Mouse (Mus musculus) E14TG2a.4 (cell line): ENCODE measurements at regions not wholly inside any gene's neighbourhood (a gene's known extent, or its start where the extent isn't known, plus 50 kb on each side); places are given as distances from the start of the nearest gene placed in this dataset.
A peak's percentile ranks its signal among the peaks of the same experiment; 100 is the strongest.

Experiments used
- H3K27me3 ChIP-seq: 2 replicates; pipeline ENCODE4 v1.6.1; 2014; ENCODE audit warnings: low read length, control low read depth; ENCODE audit not compliant: insufficient read depth
- H3K36me3 ChIP-seq: 2 replicates; pipeline ENCODE4 v1.6.1; 2014; ENCODE audit warnings: low read length, control low read depth; ENCODE audit not compliant: insufficient read depth
- H3K4me1 ChIP-seq: replicated peaks from 2 replicates; pipeline ENCODE4 v1.6.1; 2014; ENCODE audit warnings: low read depth, low read length, control low read depth
- H3K4me3 ChIP-seq: replicated peaks from 2 replicates; pipeline ENCODE4 v1.5.1; 2014; ENCODE audit warnings: mild to moderate bottlenecking, low read length
- H3K9me3 ChIP-seq: 2 replicates; pipeline ENCODE4 v1.6.1; 2014; ENCODE audit warnings: low read length, control low read depth
- CTCF ChIP-seq: conservative IDR thresholded peaks from 2 replicates; pipeline ENCODE4 v1.5.1; 2014; ENCODE audit warnings: low read length
- NANOG ChIP-seq: IDR thresholded peaks from 2 replicates; pipeline ENCODE4 v1.6.1; 2014; ENCODE audit warnings: borderline replicate concordance, low read length, mixed read lengths
- POU5F1 ChIP-seq: IDR thresholded peaks from 2 replicates; pipeline ENCODE4 v1.6.1; 2014; ENCODE audit warnings: low read length, borderline replicate concordance

DNA sequence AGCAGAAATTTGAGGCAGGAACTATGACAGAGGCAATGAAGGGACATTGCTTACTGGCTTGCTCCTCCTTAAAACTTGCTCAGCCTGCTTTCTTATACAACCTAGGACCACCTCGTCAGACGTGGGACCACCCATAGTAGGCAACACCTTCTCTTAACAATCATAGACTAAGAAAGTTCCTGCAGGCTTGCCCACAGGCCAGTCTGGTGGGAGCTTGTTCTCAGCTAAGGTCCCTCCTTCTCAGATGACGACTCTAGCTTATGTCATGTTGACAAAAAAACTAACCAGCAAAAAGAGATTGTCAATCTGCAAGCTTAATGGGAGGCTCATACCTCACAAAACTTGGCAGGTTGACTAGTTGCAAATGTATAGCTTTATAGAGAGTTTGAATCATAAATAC lies 56.5 kb upstream of the Lsm6 start:
- Histone ChIP-seq H3K9me3 (no peaks in the 10 kb centered on the region), H3K4me1 (peaks cover 21% of the 10 kb centered on the region)
- TF ChIP-seq NANOG (no peak), CTCF (no peak), POU5F1 (no peak)

DNA sequence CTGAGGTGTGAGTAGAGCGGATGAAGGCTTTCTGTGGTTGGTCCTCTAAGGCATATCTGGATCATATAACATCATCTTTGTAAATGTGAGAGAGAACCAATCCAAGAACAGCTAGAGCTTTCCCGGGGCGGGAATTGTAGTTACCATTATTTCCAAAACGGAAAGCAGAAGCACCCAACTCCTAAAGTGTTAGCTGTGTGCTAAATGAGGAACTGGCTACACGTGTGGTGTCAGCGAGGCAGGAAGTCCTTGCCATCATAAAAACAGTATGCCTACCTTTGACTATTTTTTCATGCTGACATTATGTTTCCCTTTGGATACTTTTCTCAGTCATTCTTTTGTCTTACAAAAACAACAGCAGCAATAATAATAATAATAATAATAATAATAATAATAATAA lies 68.8 kb upstream of the Lsm6 start:
- TF ChIP-seq CTCF (no peak), POU5F1 (no peak), NANOG (no peak)
- peaks cover 8% of the 10 kb centered on the region; the same call in 1 of the 2 replicates for H3K9me3 ChIP-seq
- H3K4me3 ChIP-seq = no peak overlapping the region
- H3K36me3 ChIP-seq = no peaks in the 10 kb centered on the region
- H3K4me1 ChIP-seq = no peaks in the 10 kb centered on the region
- no peaks in the 10 kb centered on the region for H3K27me3 ChIP-seq

More for the DNA sequence above, 56.5 kb upstream of the Lsm6 start:
- no peak overlapping the region for H3K4me3 ChIP-seq
- H3K27me3 ChIP-seq = no peaks in the 10 kb centered on the region
- no peaks in the 10 kb centered on the region for H3K36me3 ChIP-seq

DNA sequence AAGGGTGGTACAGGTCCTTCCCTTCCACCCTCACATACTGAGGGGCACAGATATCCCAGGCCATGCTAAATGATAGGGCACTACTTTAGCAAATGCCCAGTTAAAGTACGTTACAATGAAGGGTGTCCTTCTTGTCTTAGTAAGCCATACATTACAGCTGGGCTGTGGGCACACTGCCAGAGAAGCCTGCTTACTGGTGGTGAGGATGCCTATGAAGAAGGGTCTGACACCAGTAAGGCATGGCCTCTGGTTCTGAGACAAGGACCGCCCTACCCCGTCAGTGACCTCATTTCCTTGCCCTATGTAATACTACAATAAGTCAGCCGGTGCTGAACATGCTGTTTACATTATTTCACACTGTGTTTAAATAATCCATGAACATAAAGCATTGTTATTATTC lies 69.6 kb upstream of the Lsm6 start:
- Histone ChIP-seq H3K36me3 (no peaks in the 10 kb centered on the region), H3K4me3 (no peak overlapping the region), H3K27me3 (no peaks in the 10 kb centered on the region), H3K9me3 (peaks cover 10% of the 10 kb centered on the region), H3K4me1 (no peaks in the 10 kb centered on the region)
- TF ChIP-seq CTCF = no peak
- TF ChIP-seq NANOG = no peak
- TF ChIP-seq POU5F1 = no peak

DNA sequence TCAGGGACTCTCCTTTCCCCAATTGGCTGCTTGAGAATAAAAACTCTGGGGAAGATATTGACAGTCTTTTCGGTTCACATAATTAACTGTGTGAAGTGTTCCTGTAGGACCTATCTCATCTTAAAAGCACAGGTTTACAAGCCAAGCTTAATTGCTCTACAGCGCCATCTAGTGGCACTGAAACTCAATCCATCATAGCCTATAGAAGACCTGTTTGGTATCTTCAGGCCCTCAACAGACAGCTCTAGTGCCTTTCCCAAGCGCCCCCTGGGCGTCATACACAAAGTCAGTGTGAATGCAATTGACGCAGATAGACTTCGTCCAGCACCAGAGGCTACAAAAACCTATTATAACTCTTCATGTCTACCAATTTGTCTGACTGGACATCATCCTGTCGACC lies 78.9 kb upstream of the Lsm6 start:
- H3K36me3 ChIP-seq = no peaks in the 10 kb centered on the region
- TF ChIP-seq NANOG (no peak), CTCF (peak; percentile 77)
- H3K4me3 ChIP-seq = no peak overlapping the region

DNA sequence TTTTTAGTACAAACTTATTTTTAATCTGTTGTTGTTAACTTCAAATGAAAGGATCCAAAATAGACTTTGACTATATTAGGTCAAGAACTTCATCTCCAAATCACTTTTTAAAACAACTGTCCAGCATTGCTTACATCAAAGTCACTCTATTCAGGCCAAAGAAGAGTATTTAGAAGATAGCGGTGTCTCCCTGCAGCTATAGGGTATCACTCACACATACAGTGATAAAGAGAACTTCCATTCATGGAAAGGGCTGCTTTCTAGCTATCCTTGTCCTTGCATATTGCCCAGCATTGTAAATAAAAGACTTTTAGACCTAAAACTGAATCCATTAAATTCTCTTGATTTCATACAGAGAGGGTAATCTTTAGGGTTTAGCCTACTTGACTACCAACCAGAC lies 82.1 kb upstream of the Lsm6 start:
- peaks cover 5% of the 10 kb centered on the region for H3K27me3 ChIP-seq
- no peak overlapping the region for H3K4me3 ChIP-seq
- no peak for TF ChIP-seq NANOG
- TF ChIP-seq CTCF = no peak
- no peaks in the 10 kb centered on the region for H3K4me1 ChIP-seq
- no peaks in the 10 kb centered on the region for H3K36me3 ChIP-seq
- no peaks in the 10 kb centered on the region for H3K9me3 ChIP-seq

More for the DNA sequence above, 78.9 kb upstream of the Lsm6 start:
- H3K27me3 ChIP-seq = peaks cover 5% of the 10 kb centered on the region
- peaks cover 24% of the 10 kb centered on the region for H3K9me3 ChIP-seq
- H3K4me1 ChIP-seq = no peaks in the 10 kb centered on the region

DNA sequence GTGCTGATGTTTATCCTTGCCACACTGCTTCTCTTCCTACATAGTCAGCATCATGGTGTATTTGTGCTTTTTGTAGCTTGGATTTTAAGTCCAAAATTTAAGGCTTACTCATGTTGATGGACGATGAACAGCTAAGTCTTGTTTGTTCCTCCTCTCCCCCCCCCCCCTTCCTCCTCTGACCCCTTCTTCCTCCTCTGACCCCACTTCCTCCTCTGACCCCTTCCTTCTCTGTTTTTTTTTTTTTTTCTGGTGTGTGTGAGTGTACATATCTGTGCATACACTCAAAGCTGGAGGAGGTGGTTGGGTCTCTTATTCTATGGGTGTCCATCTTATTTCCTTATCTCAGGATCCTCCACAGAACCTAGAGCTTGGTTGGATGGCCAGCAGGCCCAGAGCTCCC lies 87.0 kb upstream of the Lsm6 start:
- Histone ChIP-seq H3K4me1 (peaks cover 15% of the 10 kb centered on the region), H3K9me3 (peaks cover 4% of the 10 kb centered on the region; the same call in 1 of the 2 replicates), H3K27me3 (no peaks in the 10 kb centered on the region), H3K4me3 (no peak overlapping the region), H3K36me3 (no peaks in the 10 kb centered on the region)
- TF ChIP-seq CTCF = no peak
- TF ChIP-seq NANOG = no peak

DNA sequence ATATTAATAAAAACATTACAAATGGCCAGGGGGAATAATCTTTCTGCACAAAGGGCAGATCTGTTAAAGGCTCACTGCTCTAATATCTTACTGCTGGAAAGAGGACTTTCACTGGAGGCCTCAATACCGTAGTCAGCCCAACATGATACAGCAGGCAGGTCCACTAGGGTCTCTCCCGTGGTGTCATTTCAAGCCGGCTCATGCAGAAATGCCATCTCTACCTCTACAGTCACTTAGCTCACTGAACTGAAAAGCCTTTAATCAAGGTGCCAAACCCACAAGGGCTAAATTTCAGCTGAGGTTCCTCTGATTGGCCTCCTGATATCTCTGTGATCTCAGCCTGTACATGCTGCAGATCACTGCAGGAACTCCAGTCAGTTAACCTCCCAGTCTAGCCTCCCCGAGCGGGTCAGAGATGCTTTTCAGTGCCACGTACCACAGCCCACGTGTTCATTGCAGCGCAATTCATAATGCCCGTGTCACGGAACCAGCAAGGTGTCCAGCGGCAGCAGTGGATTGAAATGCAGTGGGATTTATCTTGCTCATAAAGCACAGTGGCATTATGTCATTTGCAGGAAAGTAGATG lies 90.4 kb upstream of the Lsm6 start:
- H3K36me3 ChIP-seq = no peaks in the 10 kb centered on the region
- H3K27me3 ChIP-seq = no peaks in the 10 kb centered on the region
- H3K4me3 ChIP-seq = no peak overlapping the region
- H3K4me1 ChIP-seq = peaks cover 30% of the 10 kb centered on the region
- TF ChIP-seq NANOG (no peak), CTCF (no peak), POU5F1 (no peak)
- H3K9me3 ChIP-seq = peaks cover 24% of the 10 kb centered on the region

DNA sequence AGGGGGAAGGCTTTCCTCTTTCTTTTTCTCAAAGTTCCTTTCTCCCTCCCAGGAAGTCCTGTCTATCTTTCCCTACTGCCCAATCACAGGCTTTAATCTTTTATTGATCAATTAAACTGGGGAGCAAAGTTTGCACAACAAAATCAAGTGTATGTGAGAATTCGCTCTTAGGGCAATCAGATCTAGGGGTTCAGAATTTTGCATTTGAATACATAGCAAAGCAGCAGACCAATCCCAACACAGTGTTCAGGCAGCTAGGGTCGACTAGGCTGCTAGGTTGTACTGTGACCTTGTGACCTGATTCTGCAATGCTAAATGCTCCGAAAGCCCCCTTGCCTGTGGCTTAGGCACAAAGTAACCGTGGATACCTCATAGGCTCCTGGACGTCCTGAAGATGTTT lies 91.5 kb upstream of the Lsm6 start:
- H3K4me3 ChIP-seq = no peak overlapping the region
- H3K36me3 ChIP-seq = no peaks in the 10 kb centered on the region
- H3K4me1 ChIP-seq = peaks cover 30% of the 10 kb centered on the region
- TF ChIP-seq CTCF (no peak), POU5F1 (peak; percentile 57; the same call in 1 of the 2 replicates), NANOG (peak; percentile 51; the same call in 1 of the 2 replicates)
- H3K9me3 ChIP-seq = peaks cover 29% of the 10 kb centered on the region
- no peaks in the 10 kb centered on the region for H3K27me3 ChIP-seq

DNA sequence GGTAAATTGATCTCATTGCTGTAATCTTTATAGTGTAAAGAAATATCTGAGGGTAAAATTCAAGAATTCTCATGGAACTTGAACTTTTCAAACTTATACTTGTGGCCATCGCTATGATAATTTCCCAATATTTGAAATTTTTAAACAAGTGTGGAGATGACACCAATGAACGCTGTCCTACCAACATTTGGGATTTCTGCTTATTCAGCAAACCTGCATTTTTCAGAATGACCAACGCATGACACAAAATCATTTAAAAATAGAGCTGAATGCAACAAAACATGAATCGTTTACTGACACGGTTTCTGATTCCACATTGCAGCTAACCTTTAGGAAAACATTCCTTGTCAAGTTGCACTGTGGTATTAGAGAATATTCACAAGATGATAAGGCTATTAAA lies 92.9 kb upstream of the Lsm6 start:
- Histone ChIP-seq H3K4me3 (no peak overlapping the region), H3K36me3 (no peaks in the 10 kb centered on the region), H3K9me3 (peaks cover 29% of the 10 kb centered on the region), H3K4me1 (peaks cover 30% of the 10 kb centered on the region), H3K27me3 (no peaks in the 10 kb centered on the region)
- no peak for TF ChIP-seq NANOG
- no peak for TF ChIP-seq CTCF
- TF ChIP-seq POU5F1 = no peak
